Mouse (Mus musculus) cerebellum, adult 2 months (tissue): ENCODE measurements around the gene Ccdc162. TPM values are rescaled to one million over a fixed set of nuclear protein-coding genes. Genes with fewer than 3 reads are reported as not detected.

ENCODE experiments used
- DNase-seq, 2 experiments: peaks; one replicate each; pipeline ENCODE4 v3.0.0; 2021
- H3K27ac ChIP-seq: fragments of 200-500 bp; 2 replicates; pipeline ENCODE4 v1.5.1; 2012; ENCODE audit warnings: low read length, control low read depth, inconsistent platforms; ENCODE audit not compliant: insufficient read depth
- H3K27me3 ChIP-seq: fragments of 200-500 bp; 2 replicates; pipeline ENCODE4 v1.6.1; 2012; ENCODE audit warnings: inconsistent platforms, mild to moderate bottlenecking, low read length, moderate library complexity; ENCODE audit not compliant: control insufficient read depth, insufficient read depth
- H3K4me1 ChIP-seq: fragments of 200-500 bp; 2 replicates; pipeline ENCODE4 v1.6.1; 2011; ENCODE audit warnings: low read length; ENCODE audit not compliant: control insufficient read depth, insufficient read depth
- H3K4me3 ChIP-seq: fragments of 200-500 bp; replicated peaks from 2 replicates; pipeline ENCODE3; 2011; ENCODE audit warnings: mild to moderate bottlenecking, low read depth, low read length, control low read depth; ENCODE audit not compliant: insufficient read depth
- CTCF ChIP-seq: fragments of 200-500 bp; IDR thresholded peaks from 2 replicates; pipeline ENCODE4 v1.5.1; 2011; ENCODE audit warnings: low read depth, mild to moderate bottlenecking, control low read depth, low read length, moderate library complexity, borderline replicate concordance; ENCODE audit not compliant: insufficient read depth
- POLR2A ChIP-seq: fragments of 200-500 bp; IDR thresholded peaks from 2 replicates; pipeline ENCODE4 v1.6.1; 2011; ENCODE audit warnings: low read length, control low read depth, borderline replicate concordance; ENCODE audit not compliant: insufficient read depth
- WGBS: fragments of 180-500 bp; shearing (Covaris S2); methylation state at CpG from one replicate; pipeline ENCODE4 v1.1.7; 2018; 5-methylcytosine and 5-hydroxymethylcytosine counted together
- polyA plus RNA-seq: library from polyadenylated mRNA; depleted of rRNA; stranded (reverse); fragments of >200 nt; gene quantifications from 2 replicates; pipeline ENCODE4 v1.2.3, GENCODE M21; 2012

The Ccdc162 gene
- polyA plus RNA-seq, 1 experiment, result 1.4 TPM

DNA sequence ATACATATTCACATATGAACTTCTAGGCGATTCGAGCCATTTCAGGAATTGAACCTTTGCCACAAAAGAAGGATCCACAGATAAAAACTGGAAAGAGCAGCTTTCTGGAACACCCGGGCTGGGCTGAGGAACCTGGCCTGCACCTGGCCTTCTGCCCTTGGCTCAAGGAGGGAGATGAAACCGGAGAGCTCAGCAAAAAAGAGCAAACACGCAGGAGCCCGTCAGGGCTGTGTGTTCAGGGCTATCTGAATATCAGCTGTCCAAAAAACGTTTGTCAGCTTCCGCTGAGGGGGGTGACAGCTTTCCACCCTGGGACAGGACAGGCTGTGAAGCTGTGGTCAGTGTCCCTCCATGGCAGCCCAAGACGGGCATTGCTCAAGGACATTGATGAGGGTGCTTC is 117.4 kb downstream of the Ccdc162 start:
- no peak for TF ChIP-seq CTCF
- no peak for TF ChIP-seq POLR2A

DNA sequence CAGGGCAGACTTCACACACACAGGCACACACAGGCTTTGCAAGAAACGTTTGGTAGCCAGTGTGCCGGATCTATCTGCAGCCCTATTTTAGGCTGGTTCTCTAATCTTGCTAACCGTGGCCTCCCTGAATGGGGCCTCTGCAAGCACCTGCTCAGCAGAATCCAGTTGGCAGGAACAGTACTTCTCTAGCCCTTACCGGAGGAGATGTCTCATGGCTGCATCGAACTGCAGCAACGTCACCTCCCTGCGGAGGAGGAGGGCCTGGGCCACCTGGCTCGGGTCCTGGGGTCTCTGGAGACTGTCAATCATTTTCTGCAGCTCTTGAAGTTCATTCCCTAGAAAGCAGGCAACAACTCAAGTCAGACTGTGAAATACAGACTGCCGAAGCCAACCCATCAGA is 118.2 kb downstream of the Ccdc162 start:
- Histone ChIP-seq H3K4me1 (peaks cover 13% of the 10 kb centered on the region; the same call in 1 of the 2 replicates), H3K4me3 (peak overlapping the region; percentile 10), H3K27ac (no peak overlapping the region; the same call in 1 of the 2 replicates), H3K27me3 (no peaks in the 10 kb centered on the region)
- 17% methylated on average over 9 of the region's 9 CpGs for WGBS
- peak; percentile 65 to 78 for DNase-seq
- no peak for TF ChIP-seq POLR2A
- TF ChIP-seq CTCF, result no peak

More for the DNA sequence above, 117.4 kb downstream of the Ccdc162 start:
- no peaks in the 10 kb centered on the region for H3K27me3 ChIP-seq
- H3K4me1 ChIP-seq, result peaks cover 13% of the 10 kb centered on the region; the same call in 1 of the 2 replicates
- 31% methylated on average over 9 of the region's 9 CpGs for WGBS
- no peak overlapping the region for H3K27ac ChIP-seq
- DNase-seq, result peak; percentile 45 to 54
- H3K4me3 ChIP-seq, result no peak overlapping the region

DNA sequence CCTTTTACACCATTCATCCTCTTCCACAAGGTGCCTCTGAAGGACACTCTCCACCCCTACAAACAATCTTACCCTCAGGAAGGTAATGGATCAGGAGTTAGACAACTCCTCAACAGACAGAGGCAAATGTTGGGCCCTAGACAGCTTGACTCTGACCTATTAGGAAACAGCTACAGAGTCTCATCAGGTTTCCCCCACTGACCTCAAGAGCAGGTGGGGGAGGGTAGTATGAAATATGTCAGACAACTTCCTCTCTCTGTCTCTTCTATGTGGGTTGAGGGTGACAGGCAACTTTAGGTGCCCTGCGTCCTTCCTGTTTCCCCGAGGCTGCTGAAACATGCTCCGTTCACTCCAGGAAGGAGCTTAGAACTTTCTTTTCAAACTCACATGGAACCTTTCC is 120.9 kb downstream of the Ccdc162 start:
- DNase-seq, result no peak
- 89% methylated on average over 3 of the region's 3 CpGs for WGBS
- Histone ChIP-seq H3K4me3 (no peak overlapping the region), H3K27ac (no peak overlapping the region), H3K27me3 (no peaks in the 10 kb centered on the region), H3K4me1 (peaks cover 13% of the 10 kb centered on the region; the same call in 1 of the 2 replicates)
- no peak for TF ChIP-seq POLR2A
- no peak for TF ChIP-seq CTCF

DNA sequence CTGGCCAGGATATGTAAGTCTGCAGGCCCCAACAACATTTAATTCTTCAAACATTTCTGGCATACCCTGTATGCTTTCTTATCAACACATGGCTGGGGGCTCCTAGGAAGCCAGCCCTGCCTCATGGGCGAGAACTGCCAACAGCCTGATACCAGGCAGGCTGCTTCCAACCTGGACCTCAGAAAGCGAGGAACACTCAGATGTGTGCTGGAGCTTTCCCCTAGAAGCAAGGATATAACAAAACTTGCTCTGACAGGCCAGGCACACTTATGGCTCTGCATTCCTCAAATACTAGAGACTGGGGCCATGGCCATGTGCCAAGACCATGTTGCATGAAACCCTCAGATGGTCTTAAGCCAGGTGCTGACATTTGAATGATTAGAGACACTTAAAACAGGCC is 121.5 kb downstream of the Ccdc162 start:
- no peak for TF ChIP-seq CTCF
- H3K4me1 ChIP-seq, result peaks cover 13% of the 10 kb centered on the region; the same call in 1 of the 2 replicates
- no peak overlapping the region for H3K27ac ChIP-seq
- H3K27me3 ChIP-seq, result no peaks in the 10 kb centered on the region
- H3K4me3 ChIP-seq, result no peak overlapping the region
- DNase-seq, result no peak
- whole genome bisulfite sequencing, result 75% methylated on average over 2 of the region's 2 CpGs

DNA sequence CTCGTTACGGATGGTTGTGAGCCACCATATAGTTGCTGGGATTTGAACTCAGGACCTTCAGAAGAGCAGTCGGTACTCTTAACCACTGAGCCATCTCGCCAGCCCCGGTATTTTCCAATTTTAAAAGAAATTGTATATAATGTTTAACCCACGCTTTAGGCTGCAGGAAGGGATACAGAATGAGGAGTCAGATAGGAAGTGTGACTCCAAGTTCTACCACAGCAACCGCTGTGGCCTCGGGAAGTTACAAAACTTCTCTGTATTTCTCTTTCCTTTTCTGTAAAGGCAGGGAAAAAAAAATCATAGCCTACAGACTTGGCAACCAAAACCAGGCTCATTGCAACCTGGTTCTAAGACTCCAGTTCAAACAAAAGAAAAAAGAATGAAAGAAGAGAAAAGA is 122.0 kb downstream of the Ccdc162 start:
- H3K27me3 ChIP-seq, result no peaks in the 10 kb centered on the region
- WGBS, result 93% methylated on average over 8 of the region's 8 CpGs
- no peak overlapping the region for H3K4me3 ChIP-seq
- TF ChIP-seq CTCF (no peak), POLR2A (no peak)
- no peak for DNase-seq
- H3K4me1 ChIP-seq, result peaks cover 13% of the 10 kb centered on the region; the same call in 1 of the 2 replicates
- H3K27ac ChIP-seq, result no peak overlapping the region

DNA sequence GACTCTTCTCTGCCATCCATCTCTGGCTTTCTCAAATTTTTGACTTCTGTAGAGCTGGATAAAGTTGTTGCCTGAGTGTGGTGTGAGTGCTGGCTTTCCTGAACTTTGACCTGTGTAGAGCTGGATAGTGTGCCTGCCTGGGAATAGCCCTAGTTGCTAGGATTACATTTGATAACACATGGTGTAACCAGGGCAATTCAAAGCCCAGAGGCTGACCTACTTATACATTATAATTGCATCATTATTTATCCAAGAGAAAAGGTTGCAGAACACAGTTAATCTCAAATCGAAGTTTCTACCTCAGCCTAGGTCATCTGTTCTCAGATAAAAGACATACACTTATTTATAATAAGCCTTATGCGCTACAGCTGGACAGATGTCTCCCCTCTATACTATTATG is 127.8 kb downstream of the Ccdc162 start:
- Histone ChIP-seq H3K4me1 (no peaks in the 10 kb centered on the region), H3K4me3 (no peak overlapping the region), H3K27ac (no peak overlapping the region), H3K27me3 (no peaks in the 10 kb centered on the region)
- 87% methylated on average over 2 of the region's 2 CpGs for WGBS
- DNase-seq, result no peak
- TF ChIP-seq POLR2A (no peak), CTCF (no peak)

DNA sequence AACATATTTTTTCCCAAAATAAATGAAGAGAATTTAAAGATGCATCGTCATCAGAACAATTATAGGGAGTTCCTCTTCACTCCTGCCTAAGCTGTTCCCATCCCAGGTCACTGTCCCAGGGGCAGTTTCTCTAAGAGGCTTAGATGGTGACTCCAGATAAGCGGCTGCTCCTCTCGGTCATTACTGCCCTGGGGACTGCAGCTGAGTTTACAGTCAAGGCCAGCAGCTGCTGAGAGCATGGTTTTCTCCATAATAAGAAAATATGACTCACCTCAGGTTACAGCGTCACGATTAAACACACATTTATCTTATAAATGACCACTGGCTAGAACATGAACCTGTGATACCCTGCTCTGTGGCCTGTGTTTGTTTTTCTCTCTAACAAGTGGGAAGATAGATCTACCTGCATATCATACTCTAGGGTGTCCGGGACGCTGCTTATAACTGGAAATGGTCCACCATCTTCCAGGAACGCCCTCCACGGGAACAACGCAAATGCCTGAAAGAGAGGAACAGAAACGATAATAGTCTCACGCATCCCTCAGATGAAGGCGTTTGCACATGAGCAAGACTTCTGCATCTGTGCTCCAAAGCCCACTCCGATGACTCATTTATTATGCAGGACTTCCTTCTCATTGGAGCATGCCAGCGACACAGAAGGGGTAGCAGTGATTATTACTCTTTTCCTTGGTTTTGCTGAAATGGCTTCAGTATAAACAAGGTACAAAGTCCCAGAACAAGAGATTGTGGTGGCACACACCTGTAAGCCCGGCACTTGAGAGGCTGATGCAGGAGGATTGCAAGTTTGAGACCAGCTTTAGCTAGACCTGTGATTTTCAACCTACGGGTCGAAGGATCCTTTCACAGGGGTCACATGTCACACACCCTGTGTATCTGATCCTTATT is 129.2 kb downstream of the Ccdc162 start:
- no peak overlapping the region for H3K4me3 ChIP-seq
- no peaks in the 10 kb centered on the region for H3K27me3 ChIP-seq
- no peaks in the 10 kb centered on the region for H3K4me1 ChIP-seq
- no peak overlapping the region for H3K27ac ChIP-seq
- DNase-seq, result no peak
- TF ChIP-seq POLR2A (no peak), CTCF (no peak)
- WGBS, result 90% methylated on average over 18 of the region's 18 CpGs

DNA sequence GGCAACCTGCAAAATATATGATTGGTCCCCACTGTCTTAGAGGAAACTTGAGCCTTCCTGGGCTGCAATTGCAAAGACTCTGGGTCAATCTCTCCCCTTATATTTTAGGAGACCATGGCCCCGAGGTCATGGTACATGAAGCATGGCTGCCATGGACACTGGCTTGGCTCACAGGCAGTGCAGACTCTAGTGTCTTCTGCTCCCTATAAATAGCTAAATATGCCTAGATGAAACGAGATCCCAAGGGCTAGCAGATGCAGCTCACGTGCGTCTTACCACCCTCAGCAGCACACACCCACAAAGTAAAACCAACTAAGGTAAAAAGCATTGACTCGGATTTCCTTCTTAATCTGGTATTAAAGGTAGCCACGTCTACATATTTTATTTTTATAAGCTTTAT is 133.1 kb downstream of the Ccdc162 start:
- TF ChIP-seq CTCF, result no peak
- TF ChIP-seq POLR2A, result no peak
- no peak for DNase-seq
- Histone ChIP-seq H3K4me1 (no peaks in the 10 kb centered on the region), H3K27me3 (no peaks in the 10 kb centered on the region), H3K4me3 (no peak overlapping the region), H3K27ac (no peak overlapping the region)
- WGBS, result 62% methylated on average over 6 of the region's 6 CpGs
